Mouse (Mus musculus): ENCODE data around the gene Prkcz. TPM values are rescaled to one million over a fixed set of nuclear protein-coding genes. Genes with fewer than 3 reads are reported as not detected.

Prkcz gene
- polyA plus RNA-seq, 1 experiment, result 73.8 TPM

DNA sequence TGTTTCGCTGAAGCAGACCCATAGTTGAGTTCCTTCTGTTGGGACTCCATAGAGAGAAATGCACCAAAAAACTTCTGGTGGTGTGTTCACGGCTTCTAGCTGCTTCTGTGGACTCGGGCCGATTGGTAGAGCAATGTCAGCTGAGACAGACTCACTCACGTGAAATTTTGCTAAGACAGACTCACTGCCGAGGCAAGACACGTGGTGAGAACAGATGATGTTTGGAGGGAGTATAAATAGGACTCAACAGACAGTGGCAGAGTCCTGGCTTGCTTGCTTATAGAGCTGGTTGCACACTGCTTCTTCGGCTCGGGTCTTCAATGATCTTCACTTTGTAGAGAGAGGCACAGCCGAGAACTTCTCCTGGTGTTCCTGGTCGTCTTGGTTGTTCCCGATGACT lies 117.9 kb downstream of the Prkcz start:
- Histone ChIP-seq H3K36me3 (ENCODE audit: control insufficient read depth, insufficient read depth, low read length) (no peaks in the 10 kb centered on the region), H3K27ac (ENCODE audit: insufficient read depth, low read depth, low read length) (no peak overlapping the region), H3K4me1 (ENCODE audit: control insufficient read depth, insufficient read depth, insufficient read length, low read length) (peaks cover 13% of the 10 kb centered on the region; the same call in 1 of the 2 replicates), H3K27me3 (ENCODE audit: control insufficient read depth, insufficient read depth, low read length) (no peaks in the 10 kb centered on the region), H3K4me3 (ENCODE audit: low read depth, low read length) (no peak overlapping the region)
- TF ChIP-seq CTCF (IDR thresholded peaks at IDR 0.05; ENCODE audit: extremely low read depth, insufficient read length, insufficient replicate concordance, low read depth, low read length) (no peak), POLR2A (IDR thresholded peaks at IDR 0.05; ENCODE audit: low read depth, low read length) (no peak)
- 85% methylated on average over 12 of the region's 12 CpGs for WGBS

DNA sequence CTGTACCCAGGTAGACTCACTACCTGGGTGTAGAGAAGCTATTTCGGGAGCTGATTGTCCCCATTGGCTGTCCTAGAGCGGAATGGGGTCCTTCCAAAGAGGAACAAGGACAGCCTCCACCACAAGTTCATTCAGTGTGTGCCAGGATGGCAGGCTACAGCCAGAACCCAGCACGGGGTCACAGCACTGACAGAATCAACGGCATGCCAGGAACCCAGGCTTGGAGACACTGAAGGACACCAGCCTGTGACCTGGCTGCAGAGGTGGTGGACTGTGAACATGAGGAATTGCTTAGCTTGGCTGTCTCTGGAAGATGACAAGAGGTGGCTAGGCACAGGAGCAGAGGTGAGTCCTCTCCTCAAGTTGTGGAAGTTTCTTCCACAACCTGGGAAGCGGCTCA lies 118.9 kb downstream of the Prkcz start:
- Histone ChIP-seq H3K27ac (ENCODE audit: insufficient read depth, low read depth, low read length) (no peak overlapping the region), H3K4me1 (ENCODE audit: control insufficient read depth, insufficient read depth, insufficient read length, low read length) (peaks cover 19% of the 10 kb centered on the region; the same call in 1 of the 2 replicates), H3K4me3 (ENCODE audit: low read depth, low read length) (no peak overlapping the region), H3K27me3 (ENCODE audit: control insufficient read depth, insufficient read depth, low read length) (no peaks in the 10 kb centered on the region), H3K36me3 (ENCODE audit: control insufficient read depth, insufficient read depth, low read length) (no peaks in the 10 kb centered on the region)
- TF ChIP-seq CTCF (IDR thresholded peaks at IDR 0.05; ENCODE audit: extremely low read depth, insufficient read length, insufficient replicate concordance, low read depth, low read length) (no peak), POLR2A (IDR thresholded peaks at IDR 0.05; ENCODE audit: low read depth, low read length) (no peak)
- 95% methylated on average over 5 of the region's 5 CpGs for WGBS

DNA sequence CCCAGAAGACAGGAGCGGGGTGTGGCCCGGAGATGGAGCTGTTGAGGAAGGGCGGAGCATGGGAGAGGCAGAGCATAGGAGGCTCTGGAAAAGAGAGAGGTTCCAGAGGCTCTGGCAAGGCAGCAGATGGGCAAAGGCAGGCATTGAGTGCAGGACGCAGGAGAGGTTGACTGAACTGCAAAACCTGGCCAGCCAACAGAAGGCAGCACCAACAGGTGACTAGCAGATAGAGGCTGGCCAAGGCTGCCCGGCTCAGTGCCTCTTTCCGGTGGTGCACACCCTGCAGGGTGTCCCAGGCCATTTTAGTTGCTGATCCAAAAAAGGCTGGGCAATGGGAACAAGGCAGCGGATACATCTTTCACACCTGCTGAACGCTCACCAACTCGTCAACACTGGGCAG lies 119.4 kb downstream of the Prkcz start:
- TF ChIP-seq POLR2A (IDR thresholded peaks at IDR 0.05; ENCODE audit: low read depth, low read length), result no peak
- no peak for TF ChIP-seq CTCF (IDR thresholded peaks at IDR 0.05; ENCODE audit: extremely low read depth, insufficient read length, insufficient replicate concordance, low read depth, low read length)

DNA sequence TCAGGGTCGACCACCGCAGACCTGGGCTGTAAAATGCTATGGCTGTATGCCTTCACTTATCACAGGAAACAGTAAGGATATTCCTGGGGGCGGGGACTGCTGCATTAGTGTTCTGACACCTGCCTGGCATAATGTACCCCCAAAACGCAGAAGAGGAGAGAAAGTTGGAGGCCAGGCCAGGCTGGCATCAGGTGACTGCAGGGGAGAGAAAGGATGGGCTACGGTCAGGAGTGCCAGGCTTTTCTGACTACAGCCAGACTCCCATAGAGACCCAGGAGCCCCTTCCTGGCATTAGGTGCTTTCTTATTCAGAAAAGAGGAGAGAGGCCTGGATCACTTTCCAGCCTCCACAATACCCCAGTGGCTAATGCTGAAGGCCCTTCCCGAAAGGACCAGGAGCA lies 121.7 kb downstream of the Prkcz start:
- Histone ChIP-seq H3K36me3 (ENCODE audit: control insufficient read depth, insufficient read depth, low read length) (no peaks in the 10 kb centered on the region), H3K4me3 (ENCODE audit: low read depth, low read length) (no peak overlapping the region), H3K27me3 (ENCODE audit: control insufficient read depth, insufficient read depth, low read length) (no peaks in the 10 kb centered on the region), H3K27ac (ENCODE audit: insufficient read depth, low read depth, low read length) (no peak overlapping the region), H3K4me1 (ENCODE audit: control insufficient read depth, insufficient read depth, insufficient read length, low read length) (peaks cover 32% of the 10 kb centered on the region)
- 65% methylated on average over 6 of the region's 6 CpGs for WGBS
- TF ChIP-seq POLR2A (IDR thresholded peaks at IDR 0.05; ENCODE audit: low read depth, low read length) (no peak), CTCF (IDR thresholded peaks at IDR 0.05; ENCODE audit: extremely low read depth, insufficient read length, insufficient replicate concordance, low read depth, low read length) (no peak)

More for the DNA sequence above, 119.4 kb downstream of the Prkcz start:
- WGBS, result 57% methylated on average over 9 of the region's 9 CpGs
- H3K27ac ChIP-seq (ENCODE audit: insufficient read depth, low read depth, low read length), result no peak overlapping the region
- H3K4me1 ChIP-seq (ENCODE audit: control insufficient read depth, insufficient read depth, insufficient read length, low read length), result peaks cover 19% of the 10 kb centered on the region; the same call in 1 of the 2 replicates
- no peaks in the 10 kb centered on the region for H3K27me3 ChIP-seq (ENCODE audit: control insufficient read depth, insufficient read depth, low read length)
- H3K4me3 ChIP-seq (ENCODE audit: low read depth, low read length), result no peak overlapping the region
- no peaks in the 10 kb centered on the region for H3K36me3 ChIP-seq (ENCODE audit: control insufficient read depth, insufficient read depth, low read length)

DNA sequence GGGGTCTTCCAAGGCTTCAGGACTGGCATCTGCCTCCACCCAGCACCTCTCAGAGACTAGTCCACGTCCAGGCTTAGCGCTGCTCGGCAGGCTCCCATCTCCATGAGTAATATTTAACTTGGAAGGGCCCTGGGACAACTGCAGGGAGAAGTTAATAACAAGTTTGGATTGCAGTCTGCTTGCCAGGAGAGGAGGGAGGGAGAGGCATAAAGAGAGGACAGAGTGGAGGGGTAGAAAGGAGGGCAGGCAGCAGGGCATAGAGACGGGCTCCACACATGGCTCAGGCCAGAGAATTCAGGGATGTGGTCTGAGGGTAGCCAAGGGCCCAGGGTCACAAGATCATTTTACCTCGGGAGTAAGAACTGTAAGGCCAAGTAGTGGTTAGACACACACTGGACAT lies 122.9 kb downstream of the Prkcz start:
- H3K4me3 ChIP-seq (ENCODE audit: low read depth, low read length), result no peak overlapping the region
- no peak for TF ChIP-seq POLR2A (IDR thresholded peaks at IDR 0.05; ENCODE audit: low read depth, low read length)
- no peak for TF ChIP-seq CTCF (IDR thresholded peaks at IDR 0.05; ENCODE audit: extremely low read depth, insufficient read length, insufficient replicate concordance, low read depth, low read length)
- 18% methylated on average over 5 of the region's 5 CpGs for WGBS
- peaks cover 43% of the 10 kb centered on the region for H3K4me1 ChIP-seq (ENCODE audit: control insufficient read depth, insufficient read depth, insufficient read length, low read length)
- H3K27me3 ChIP-seq (ENCODE audit: control insufficient read depth, insufficient read depth, low read length), result no peaks in the 10 kb centered on the region
- H3K27ac ChIP-seq (ENCODE audit: insufficient read depth, low read depth, low read length), result no peak overlapping the region
- no peaks in the 10 kb centered on the region for H3K36me3 ChIP-seq (ENCODE audit: control insufficient read depth, insufficient read depth, low read length)

DNA sequence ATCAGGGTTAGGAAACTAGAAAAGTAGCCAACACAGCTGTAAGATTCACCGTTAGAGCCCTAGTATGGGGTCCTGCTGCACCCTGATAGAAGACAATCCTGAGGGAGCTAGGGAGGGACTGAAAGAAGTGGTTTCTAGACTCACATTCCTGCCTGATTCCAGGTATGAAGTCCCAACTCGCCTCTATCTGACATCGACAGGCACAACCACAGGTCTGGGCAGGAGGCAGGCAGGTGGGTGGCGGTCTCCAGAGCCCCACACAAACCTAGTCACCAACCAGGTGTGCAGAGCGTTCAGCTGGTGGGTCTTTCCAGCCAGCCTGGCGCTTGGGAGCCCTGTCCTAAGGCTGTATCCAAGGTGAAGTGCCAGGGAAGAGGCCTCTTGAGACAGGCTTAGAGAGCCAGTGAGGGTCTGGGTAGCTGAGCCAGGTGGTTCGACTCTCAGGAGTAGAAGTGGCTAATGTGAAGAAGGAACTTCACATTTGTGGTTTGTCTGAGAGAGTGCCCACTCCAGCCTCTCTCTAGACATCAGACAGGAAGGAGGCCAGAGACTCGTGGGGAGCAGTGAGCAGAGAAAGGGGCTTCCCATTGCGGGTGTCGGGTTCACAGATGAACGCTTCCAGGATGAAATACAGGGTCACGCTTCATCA lies 124.3 kb downstream of the Prkcz start:
- TF ChIP-seq POLR2A (IDR thresholded peaks at IDR 0.05; ENCODE audit: low read depth, low read length) (no peak), CTCF (IDR thresholded peaks at IDR 0.05; ENCODE audit: extremely low read depth, insufficient read length, insufficient replicate concordance, low read depth, low read length) (no peak)
- Histone ChIP-seq H3K36me3 (ENCODE audit: control insufficient read depth, insufficient read depth, low read length) (no peaks in the 10 kb centered on the region), H3K4me3 (ENCODE audit: low read depth, low read length) (no peak overlapping the region), H3K27ac (ENCODE audit: insufficient read depth, low read depth, low read length) (no peak overlapping the region), H3K27me3 (ENCODE audit: control insufficient read depth, insufficient read depth, low read length) (no peaks in the 10 kb centered on the region), H3K4me1 (ENCODE audit: control insufficient read depth, insufficient read depth, insufficient read length, low read length) (peaks cover 43% of the 10 kb centered on the region)
- 86% methylated on average over 12 of the region's 12 CpGs for WGBS

DNA sequence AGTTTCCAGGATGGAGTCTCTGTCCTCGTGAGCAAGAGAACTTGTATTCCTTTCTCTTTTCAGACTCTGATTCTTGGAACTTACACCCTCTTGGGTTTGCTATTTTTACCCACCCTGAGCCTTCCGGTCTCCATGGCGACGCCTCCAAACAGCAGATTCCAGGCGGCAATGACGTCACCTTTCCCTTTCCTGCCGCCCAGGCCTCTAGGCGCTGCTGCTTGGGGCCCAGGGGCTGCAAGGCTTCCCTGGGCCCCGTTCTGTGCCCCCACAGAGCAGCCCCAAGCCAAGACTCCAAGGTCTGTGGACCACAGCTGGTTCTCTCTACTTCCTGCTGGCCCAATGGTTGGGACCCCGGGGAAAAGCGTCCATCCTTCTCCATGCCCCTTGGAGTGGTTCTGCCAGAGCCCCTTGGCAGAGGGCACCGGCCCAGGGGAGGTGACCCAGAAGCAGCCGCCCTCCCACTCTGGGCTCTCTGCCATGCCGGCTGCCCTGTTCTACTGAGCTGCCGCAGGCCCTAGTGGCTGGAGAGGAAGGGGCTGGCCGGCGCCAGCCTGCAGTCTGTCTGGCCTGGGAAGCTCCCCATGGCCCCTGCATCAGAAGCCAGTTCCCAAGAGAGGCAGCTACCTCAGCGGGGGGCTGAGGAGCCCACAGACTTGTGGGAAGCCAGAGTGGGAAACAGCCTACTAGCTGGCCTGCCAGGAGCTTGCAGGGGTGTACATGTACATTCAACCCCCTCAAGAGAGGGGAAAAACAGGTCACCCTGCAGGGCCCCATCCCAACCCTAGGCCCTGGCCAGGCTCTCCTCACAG lies 125.6 kb downstream of the Prkcz start:
- peaks cover 40% of the 10 kb centered on the region for H3K4me1 ChIP-seq (ENCODE audit: control insufficient read depth, insufficient read depth, insufficient read length, low read length)
- no peaks in the 10 kb centered on the region for H3K36me3 ChIP-seq (ENCODE audit: control insufficient read depth, insufficient read depth, low read length)
- H3K27ac ChIP-seq (ENCODE audit: insufficient read depth, low read depth, low read length), result peak overlapping the region; percentile 94
- H3K27me3 ChIP-seq (ENCODE audit: control insufficient read depth, insufficient read depth, low read length), result no peaks in the 10 kb centered on the region
- WGBS, result 19% methylated on average over 18 of the region's 18 CpGs
- TF ChIP-seq CTCF (IDR thresholded peaks at IDR 0.05; ENCODE audit: extremely low read depth, insufficient read length, insufficient replicate concordance, low read depth, low read length) (no peak), POLR2A (IDR thresholded peaks at IDR 0.05; ENCODE audit: low read depth, low read length) (peak; percentile 47; the same call in 1 of the 2 replicates)
- H3K4me3 ChIP-seq (ENCODE audit: low read depth, low read length), result no peak overlapping the region
